Mouse (Mus musculus): Measurements from ENCODE around the gene Uvrag. TPM values are rescaled to one million over a fixed set of nuclear protein-coding genes. Genes with fewer than 3 reads are reported as not detected.

Uvrag gene
- polyA plus RNA-seq, 1 experiment from 2014 or later, result 12.2 TPM

GRCm38 (mm10) chr7:98887811-98888261 lies 253.1 kb downstream of the Uvrag start:
- no peak for ATAC-seq
- H3K4me2 ChIP-seq (ENCODE audit: low read length), result no peak overlapping the region
- H3K9me3 ChIP-seq (replicated peaks; ENCODE audit: control insufficient read depth, low read length), result no peaks in the 10 kb centered on the region
- H3K36me3 ChIP-seq (ENCODE audit: control insufficient read depth, insufficient read depth, low read length), result no peaks in the 10 kb centered on the region
- no peak overlapping the region for H3K4me3 ChIP-seq (ENCODE audit: low read depth, low read length)
- H3K27ac ChIP-seq (ENCODE audit: low read depth, low read length), result no peak overlapping the region
- peaks cover 3% of the 10 kb centered on the region; the same call in 1 of the 2 replicates for H3K4me1 ChIP-seq (ENCODE audit: control insufficient read depth, insufficient read depth, low read length)
- H3K9ac ChIP-seq (ENCODE audit: low read length), result no peak overlapping the region
- 42% methylated on average over 22 of the region's 22 CpGs for WGBS
- no peak for DNase-seq (ENCODE audit: low spot score)
- H3K27me3 ChIP-seq (replicated peaks; ENCODE audit: control insufficient read depth, insufficient read depth, low read length), result no peaks in the 10 kb centered on the region

- H3K27ac ChIP-seq (ENCODE audit: low read depth, low read length), result no peak overlapping the region
- no peak for DNase-seq (ENCODE audit: low spot score)
- H3K4me2 ChIP-seq (ENCODE audit: low read length), result no peak overlapping the region
- no peaks in the 10 kb centered on the region for H3K27me3 ChIP-seq (replicated peaks; ENCODE audit: control insufficient read depth, insufficient read depth, low read length)
- no peak overlapping the region for H3K9ac ChIP-seq (ENCODE audit: low read length)
- H3K4me1 ChIP-seq (ENCODE audit: control insufficient read depth, insufficient read depth, low read length), result peaks cover 3% of the 10 kb centered on the region; the same call in 1 of the 2 replicates
- no peaks in the 10 kb centered on the region for H3K9me3 ChIP-seq (replicated peaks; ENCODE audit: control insufficient read depth, low read length)
- no peaks in the 10 kb centered on the region for H3K36me3 ChIP-seq (ENCODE audit: control insufficient read depth, insufficient read depth, low read length)
- no peak overlapping the region for H3K4me3 ChIP-seq (ENCODE audit: low read depth, low read length)
- no peak for ATAC-seq
- WGBS, result 60% methylated on average over 4 of the region's 4 CpGs
Observed at GRCm38 (mm10) chr7:98881887-98882286, 259.1 kb downstream of the Uvrag start.

- H3K9ac ChIP-seq (ENCODE audit: low read length), result no peak overlapping the region
- no peaks in the 10 kb centered on the region for H3K36me3 ChIP-seq (ENCODE audit: control insufficient read depth, insufficient read depth, low read length)
- H3K27me3 ChIP-seq (replicated peaks; ENCODE audit: control insufficient read depth, insufficient read depth, low read length), result no peaks in the 10 kb centered on the region
- H3K27ac ChIP-seq (ENCODE audit: low read depth, low read length), result no peak overlapping the region
- no peak overlapping the region for H3K4me3 ChIP-seq (ENCODE audit: low read depth, low read length)
- ATAC-seq, result no peak
- H3K4me2 ChIP-seq (ENCODE audit: low read length), result no peak overlapping the region
- 88% methylated on average over 2 of the region's 2 CpGs for WGBS
- no peaks in the 10 kb centered on the region for H3K9me3 ChIP-seq (replicated peaks; ENCODE audit: control insufficient read depth, low read length)
- peaks cover 9% of the 10 kb centered on the region for H3K4me1 ChIP-seq (ENCODE audit: control insufficient read depth, insufficient read depth, low read length)
- no peak for DNase-seq (ENCODE audit: low spot score)
Observed at GRCm38 (mm10) chr7:98879176-98879575, 261.8 kb downstream of the Uvrag start.

GRCm38 (mm10) chr7:98876119-98876518 lies 264.8 kb downstream of the Uvrag start:
- no peak for DNase-seq (ENCODE audit: low spot score)
- H3K4me2 ChIP-seq (ENCODE audit: low read length), result no peak overlapping the region
- H3K27me3 ChIP-seq (replicated peaks; ENCODE audit: control insufficient read depth, insufficient read depth, low read length), result no peaks in the 10 kb centered on the region
- no peak overlapping the region for H3K4me3 ChIP-seq (ENCODE audit: low read depth, low read length)
- H3K9ac ChIP-seq (ENCODE audit: low read length), result no peak overlapping the region
- no peak for ATAC-seq
- peaks cover 9% of the 10 kb centered on the region for H3K4me1 ChIP-seq (ENCODE audit: control insufficient read depth, insufficient read depth, low read length)
- no peaks in the 10 kb centered on the region for H3K9me3 ChIP-seq (replicated peaks; ENCODE audit: control insufficient read depth, low read length)
- 32% methylated on average over 13 of the region's 13 CpGs for WGBS
- no peaks in the 10 kb centered on the region for H3K36me3 ChIP-seq (ENCODE audit: control insufficient read depth, insufficient read depth, low read length)
- no peak overlapping the region for H3K27ac ChIP-seq (ENCODE audit: low read depth, low read length)

- H3K9me3 ChIP-seq (replicated peaks; ENCODE audit: control insufficient read depth, low read length), result no peaks in the 10 kb centered on the region
- H3K27me3 ChIP-seq (replicated peaks; ENCODE audit: control insufficient read depth, insufficient read depth, low read length), result no peaks in the 10 kb centered on the region
- H3K4me3 ChIP-seq (ENCODE audit: low read depth, low read length), result no peak overlapping the region
- no peaks in the 10 kb centered on the region for H3K36me3 ChIP-seq (ENCODE audit: control insufficient read depth, insufficient read depth, low read length)
- ATAC-seq, result peak; percentile 66
- H3K9ac ChIP-seq (ENCODE audit: low read length), result no peak overlapping the region
- WGBS, result 27% methylated on average over 13 of the region's 13 CpGs
- peak; percentile 80 for DNase-seq (ENCODE audit: low spot score)
- no peak overlapping the region for H3K27ac ChIP-seq (ENCODE audit: low read depth, low read length)
- no peak overlapping the region; the same call in 1 of the 2 replicates for H3K4me2 ChIP-seq (ENCODE audit: low read length)
- H3K4me1 ChIP-seq (ENCODE audit: control insufficient read depth, insufficient read depth, low read length), result peaks cover 9% of the 10 kb centered on the region
Observed at GRCm38 (mm10) chr7:98875390-98875990, 265.5 kb downstream of the Uvrag start.

- no peak overlapping the region for H3K4me3 ChIP-seq (ENCODE audit: low read depth, low read length)
- peaks cover 9% of the 10 kb centered on the region for H3K4me1 ChIP-seq (ENCODE audit: control insufficient read depth, insufficient read depth, low read length)
- WGBS, result 64% methylated on average over 6 of the region's 6 CpGs
- no peak overlapping the region for H3K27ac ChIP-seq (ENCODE audit: low read depth, low read length)
- H3K27me3 ChIP-seq (replicated peaks; ENCODE audit: control insufficient read depth, insufficient read depth, low read length), result no peaks in the 10 kb centered on the region
- H3K9me3 ChIP-seq (replicated peaks; ENCODE audit: control insufficient read depth, low read length), result no peaks in the 10 kb centered on the region
- H3K9ac ChIP-seq (ENCODE audit: low read length), result no peak overlapping the region
- H3K4me2 ChIP-seq (ENCODE audit: low read length), result no peak overlapping the region
- ATAC-seq, result no peak
- DNase-seq (ENCODE audit: low spot score), result no peak
- H3K36me3 ChIP-seq (ENCODE audit: control insufficient read depth, insufficient read depth, low read length), result no peaks in the 10 kb centered on the region
Observed at GRCm38 (mm10) chr7:98874411-98874951, 266.5 kb downstream of the Uvrag start.

- no peak for DNase-seq (ENCODE audit: low spot score)
- Histone ChIP-seq H3K27ac (ENCODE audit: low read depth, low read length) (no peak overlapping the region), H3K27me3 (replicated peaks; ENCODE audit: control insufficient read depth, insufficient read depth, low read length) (no peaks in the 10 kb centered on the region), H3K36me3 (ENCODE audit: control insufficient read depth, insufficient read depth, low read length) (no peaks in the 10 kb centered on the region), H3K4me3 (ENCODE audit: low read depth, low read length) (no peak overlapping the region), H3K9me3 (replicated peaks; ENCODE audit: control insufficient read depth, low read length) (no peaks in the 10 kb centered on the region), H3K4me1 (ENCODE audit: control insufficient read depth, insufficient read depth, low read length) (peaks cover 9% of the 10 kb centered on the region), H3K9ac (ENCODE audit: low read length) (no peak overlapping the region), H3K4me2 (ENCODE audit: low read length) (no peak overlapping the region)
- ATAC-seq, result no peak
- 73% methylated on average over 12 of the region's 12 CpGs for WGBS
Observed at GRCm38 (mm10) chr7:98873316-98873715, 267.6 kb downstream of the Uvrag start.

GRCm38 (mm10) chr7:98871882-98872281 lies 269.1 kb downstream of the Uvrag start:
- Histone ChIP-seq H3K27ac (ENCODE audit: low read depth, low read length) (no peak overlapping the region), H3K4me1 (ENCODE audit: control insufficient read depth, insufficient read depth, low read length) (peaks cover 13% of the 10 kb centered on the region)

GRCm38 (mm10) chr7:98870791-98871190 lies 270.1 kb downstream of the Uvrag start:
- Histone ChIP-seq H3K4me2 (ENCODE audit: low read length) (no peak overlapping the region), H3K9me3 (replicated peaks; ENCODE audit: control insufficient read depth, low read length) (no peaks in the 10 kb centered on the region), H3K27me3 (replicated peaks; ENCODE audit: control insufficient read depth, insufficient read depth, low read length) (no peaks in the 10 kb centered on the region), H3K9ac (ENCODE audit: low read length) (peak overlapping the region; percentile 2; the same call in 1 of the 2 replicates), H3K27ac (ENCODE audit: low read depth, low read length) (no peak overlapping the region), H3K4me3 (ENCODE audit: low read depth, low read length) (no peak overlapping the region), H3K4me1 (ENCODE audit: control insufficient read depth, insufficient read depth, low read length) (peaks cover 10% of the 10 kb centered on the region; the same call in 1 of the 2 replicates), H3K36me3 (ENCODE audit: control insufficient read depth, insufficient read depth, low read length) (no peaks in the 10 kb centered on the region)
- whole genome bisulfite sequencing, result 26% methylated on average over 12 of the region's 12 CpGs
- ATAC-seq (no peak), DNase-seq (ENCODE audit: low spot score) (no peak)

More at GRCm38 (mm10) chr7:98871882-98872281, 269.1 kb downstream of the Uvrag start:
- H3K4me2 ChIP-seq (ENCODE audit: low read length), result no peak overlapping the region
- H3K9me3 ChIP-seq (replicated peaks; ENCODE audit: control insufficient read depth, low read length), result no peaks in the 10 kb centered on the region
- H3K36me3 ChIP-seq (ENCODE audit: control insufficient read depth, insufficient read depth, low read length), result no peaks in the 10 kb centered on the region
- H3K4me3 ChIP-seq (ENCODE audit: low read depth, low read length), result no peak overlapping the region
- no peak overlapping the region for H3K9ac ChIP-seq (ENCODE audit: low read length)
- DNase-seq (ENCODE audit: low spot score) (no peak), ATAC-seq (no peak)
- no peaks in the 10 kb centered on the region for H3K27me3 ChIP-seq (replicated peaks; ENCODE audit: control insufficient read depth, insufficient read depth, low read length)
- 77% methylated on average over 12 of the region's 12 CpGs for WGBS

Measured in forebrain, embryonic 14.5 days (tissue).